Mouse (Mus musculus) frontal cortex, adult (tissue): Measurements from ENCODE around the gene Rnf10.
A peak's percentile ranks its signal among the peaks of the same experiment; 100 is the strongest.
"Not testable (repeated sequence)": the region's sequence is repeated elsewhere in the genome, so short reads cannot be mapped to it uniquely, and the experiment has no call there.

ENCODE experiments used
- ATAC-seq: cut with Nextera tagmentation; 2 replicates; pipeline ENCODE4 v1.9.2; 2017; ENCODE audit warnings: mild to moderate bottlenecking, moderate library complexity, mixed read lengths; ENCODE audit not compliant: low TSS enrichment

The Rnf10 gene

GRCm38 (mm10) chr5:115272812-115273548 lies at the start of gene Rnf10:
TSS of gene Rnf10 (minus strand) at chr5:115272898.
- ATAC-seq = peak; percentile 91

- peak; percentile 95 for ATAC-seq
Observed at GRCm38 (mm10) chr5:115319004-115319940, 46.6 kb upstream of the Rnf10 start.

- 0 out of 2 replicates have a peak, but pooled peaks have one; percentile 8 for ATAC-seq
Observed at GRCm38 (mm10) chr5:115317645-115318328, 45.1 kb upstream of the Rnf10 start.

DNA sequence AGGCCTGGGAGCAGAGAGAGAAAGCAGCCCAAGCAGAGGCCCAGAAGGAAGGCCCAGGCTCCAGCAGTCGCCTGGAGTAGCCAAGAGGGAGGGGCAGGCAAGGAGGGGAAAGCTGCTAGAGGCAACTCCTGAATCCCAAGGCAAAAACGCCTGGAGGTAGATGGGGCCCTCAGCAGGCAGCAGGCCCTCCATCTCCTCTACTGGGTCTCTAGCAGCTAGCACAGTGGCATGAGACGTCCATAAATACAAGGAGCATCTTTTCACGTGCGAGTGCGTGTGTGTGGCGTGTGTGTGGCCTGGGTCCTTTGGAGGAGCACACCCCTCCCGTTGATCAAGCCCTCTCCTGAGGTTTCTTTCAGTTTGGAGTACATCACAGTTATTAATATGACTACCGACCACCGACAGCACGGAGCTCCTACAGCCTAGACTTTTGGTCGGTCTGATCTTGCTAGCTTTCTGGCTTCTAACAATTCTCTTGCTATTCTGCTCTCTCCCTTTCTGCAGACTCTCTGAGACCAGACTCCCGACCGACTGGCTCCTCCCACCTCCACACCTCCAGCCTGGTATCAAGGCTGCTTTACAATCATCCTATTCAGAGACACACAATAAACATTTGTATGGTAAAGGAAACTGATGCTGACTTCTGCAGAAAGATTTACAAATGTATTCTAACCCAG lies 44.4 kb upstream of the Rnf10 start:
- 0 out of 2 replicates have a peak, but pooled peaks have one; percentile 24 for ATAC-seq

- no peak for ATAC-seq
Observed at GRCm38 (mm10) chr5:115313668-115313943, 40.9 kb upstream of the Rnf10 start.

DNA sequence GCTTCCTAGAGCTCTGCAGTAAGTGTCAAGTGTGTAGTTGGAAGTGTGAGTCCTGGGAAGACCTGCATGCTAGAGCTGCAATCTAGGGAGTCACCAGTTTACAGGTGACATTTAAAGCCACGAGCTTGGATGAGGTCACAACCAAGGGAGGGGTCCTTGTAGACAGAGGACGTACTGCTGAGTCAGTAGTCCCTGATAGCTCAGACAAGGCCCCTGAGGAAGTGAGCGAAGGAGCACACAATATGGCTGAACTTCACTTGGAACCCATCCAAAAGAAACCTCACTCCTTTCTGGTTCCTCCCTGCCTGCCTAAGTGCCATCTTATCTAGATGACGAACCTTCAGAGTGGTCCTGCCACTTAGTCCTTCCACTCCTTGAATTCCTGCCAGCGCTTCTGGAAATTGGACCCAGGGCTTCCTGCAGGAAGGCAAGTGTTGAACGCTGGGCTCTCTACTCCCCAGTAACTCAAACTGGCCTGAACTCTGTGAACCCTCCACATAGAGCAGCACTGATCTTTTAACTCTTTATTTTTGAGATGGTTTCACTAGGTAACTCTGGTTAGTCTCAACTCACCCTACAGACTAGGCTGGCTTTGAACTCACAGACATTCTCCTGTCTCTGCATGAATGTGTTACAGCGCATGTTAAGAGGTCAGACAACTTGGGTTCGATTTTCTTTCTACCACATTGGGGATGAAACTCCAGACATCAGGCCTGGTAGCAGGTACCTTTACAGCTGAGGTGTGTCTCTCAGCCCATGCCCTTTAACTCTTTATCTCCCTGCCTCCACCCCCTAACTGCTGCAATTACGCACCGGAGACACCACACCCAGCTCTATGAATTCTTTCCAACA lies 40.3 kb upstream of the Rnf10 start:
- no peak for ATAC-seq

- no peak for ATAC-seq
Observed at GRCm38 (mm10) chr5:115312354-115312753, 39.7 kb upstream of the Rnf10 start.

DNA sequence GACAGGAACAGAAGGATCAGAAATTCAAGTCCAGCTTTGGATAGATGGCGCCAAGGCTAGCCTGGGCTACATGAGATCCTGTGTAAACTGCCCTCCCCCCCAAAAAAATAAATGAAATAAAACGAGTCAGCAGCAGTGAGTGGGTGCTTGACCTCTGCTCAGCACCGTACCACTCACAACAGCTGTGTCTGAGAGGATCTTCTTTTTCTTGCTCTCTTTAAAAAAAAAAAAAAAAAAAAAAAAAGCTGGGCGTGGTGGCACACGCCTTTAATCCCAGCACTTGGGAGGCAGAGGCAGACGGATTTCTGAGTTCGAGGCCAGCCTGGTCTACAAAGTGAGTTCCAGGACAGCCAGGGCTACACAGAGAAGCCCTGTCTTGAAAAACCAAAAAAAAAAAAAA lies 29.5 kb upstream of the Rnf10 start:
- not testable (repeated sequence) for ATAC-seq

GRCm38 (mm10) chr5:115301615-115302014 lies 28.9 kb upstream of the Rnf10 start:
- no peak for ATAC-seq

- peak; percentile 83 for ATAC-seq
Observed at GRCm38 (mm10) chr5:115300792-115301614, 28.3 kb upstream of the Rnf10 start, which contains the start of gene Dynll1. TSS of gene Dynll1 (minus strand) at chr5:115300999.

DNA sequence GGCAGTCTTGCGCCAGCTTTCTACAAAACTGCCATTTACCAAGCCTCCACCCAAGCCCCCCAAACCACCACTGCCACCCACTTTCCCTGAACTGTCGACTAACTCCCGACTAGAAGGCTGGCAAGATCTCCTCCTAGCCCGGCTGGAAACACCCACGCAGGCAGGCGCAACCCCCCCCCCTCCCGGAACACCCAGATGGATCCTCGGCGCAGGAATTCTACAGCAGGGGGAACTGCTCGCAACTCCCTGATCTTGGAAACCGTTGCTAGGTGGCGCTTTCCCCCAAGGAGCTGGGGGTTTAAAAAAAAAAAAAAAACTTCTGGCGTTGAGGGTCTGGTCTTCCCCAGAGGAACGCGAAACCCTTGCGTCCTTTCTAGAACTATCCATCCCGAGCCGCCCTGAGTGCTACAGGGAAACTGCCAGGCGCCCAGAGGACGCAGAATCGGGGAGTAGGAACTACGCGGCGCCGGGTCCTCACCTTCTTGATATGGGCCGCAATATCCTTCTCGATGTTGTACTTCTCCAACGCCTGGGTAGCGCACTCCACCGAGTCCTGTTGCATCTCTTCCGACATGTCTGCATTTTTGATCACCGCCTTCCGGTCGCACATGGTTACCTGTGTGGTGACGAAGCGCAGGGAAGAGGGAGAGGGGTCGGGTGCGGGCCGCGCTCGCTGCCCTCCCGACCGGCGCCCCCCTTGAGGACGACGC lies 27.5 kb upstream of the Rnf10 start:
- peak; percentile 59 for ATAC-seq

DNA sequence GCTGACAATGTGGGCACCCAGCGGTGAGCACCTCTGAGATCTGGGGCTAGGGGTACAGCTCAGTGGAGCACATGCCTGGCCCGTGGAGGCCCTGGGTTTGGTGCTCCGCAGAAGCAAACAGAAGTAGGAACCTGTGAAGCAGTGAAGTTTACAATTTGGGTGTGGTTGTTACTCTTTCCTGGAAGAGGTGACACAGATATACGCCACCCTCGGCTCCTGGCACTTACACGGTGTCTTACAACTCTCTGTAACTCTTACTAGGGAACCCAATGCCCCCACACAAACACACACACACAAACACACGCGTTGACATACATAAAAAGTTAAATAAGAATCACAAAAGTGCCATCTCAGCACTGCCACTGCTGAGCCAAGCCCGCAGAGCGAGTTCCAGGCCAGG lies 23.6 kb upstream of the Rnf10 start:
- no peak for ATAC-seq

GRCm38 (mm10) chr5:115294173-115294572 lies 21.5 kb upstream of the Rnf10 start:
- no peak for ATAC-seq

GRCm38 (mm10) chr5:115284735-115285134 lies 12.0 kb upstream of the Rnf10 start:
- ATAC-seq = no peak

DNA sequence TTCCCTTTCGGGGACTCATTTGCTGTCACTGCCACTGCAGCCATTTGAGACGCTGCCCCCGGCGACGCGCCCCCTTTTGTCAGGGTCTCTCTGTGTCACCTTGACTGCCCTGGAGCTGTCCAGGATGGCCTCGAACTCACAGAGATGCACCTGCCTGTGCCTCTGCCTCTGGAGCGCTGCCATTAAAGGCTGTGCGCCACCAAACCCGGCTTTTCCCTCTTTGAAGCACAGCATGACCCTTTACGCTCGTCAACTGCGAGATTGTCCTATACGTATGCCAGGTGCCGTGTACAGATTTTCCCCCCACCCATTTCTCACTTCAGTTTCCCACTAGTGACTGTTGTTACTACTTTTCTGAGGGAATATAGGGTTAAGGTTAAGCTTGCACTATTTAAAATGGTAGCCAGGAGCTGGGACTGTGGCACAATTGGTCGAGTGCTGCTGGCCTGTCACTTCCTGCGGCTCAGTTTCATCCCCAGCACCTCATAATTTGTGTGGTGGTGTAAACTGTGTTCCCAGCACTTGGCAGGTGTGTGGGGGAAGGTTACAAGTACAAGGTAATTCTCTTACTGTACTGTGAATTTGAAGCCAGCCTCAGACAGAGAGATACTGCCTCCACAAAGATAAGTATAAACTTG lies 7.5 kb upstream of the Rnf10 start:
- ATAC-seq = no peak

- peak; percentile 85 for ATAC-seq
Observed at GRCm38 (mm10) chr5:115279226-115280049, 6.7 kb upstream of the Rnf10 start, which contains the start of gene Coq5. TSS of gene Coq5 (plus strand) at chr5:115279666.

GRCm38 (mm10) chr5:115278785-115279184 lies 6.1 kb upstream of the Rnf10 start:
- ATAC-seq = no peak

- ATAC-seq = no peak
Observed at GRCm38 (mm10) chr5:115278053-115278452, 5.4 kb upstream of the Rnf10 start.
